Mouse (Mus musculus): Measurements from ENCODE around the gene Glt8d2. TPM values are rescaled to one million over a fixed set of nuclear protein-coding genes. Genes with fewer than 3 reads are reported as not detected.

Gene Glt8d2
- 7.0 and 8.7 TPM in 2 replicates for polyA plus RNA-seq (2015; fragmentation: Nextera tagmentation; extraction: Ambion mirVana)

DNA sequence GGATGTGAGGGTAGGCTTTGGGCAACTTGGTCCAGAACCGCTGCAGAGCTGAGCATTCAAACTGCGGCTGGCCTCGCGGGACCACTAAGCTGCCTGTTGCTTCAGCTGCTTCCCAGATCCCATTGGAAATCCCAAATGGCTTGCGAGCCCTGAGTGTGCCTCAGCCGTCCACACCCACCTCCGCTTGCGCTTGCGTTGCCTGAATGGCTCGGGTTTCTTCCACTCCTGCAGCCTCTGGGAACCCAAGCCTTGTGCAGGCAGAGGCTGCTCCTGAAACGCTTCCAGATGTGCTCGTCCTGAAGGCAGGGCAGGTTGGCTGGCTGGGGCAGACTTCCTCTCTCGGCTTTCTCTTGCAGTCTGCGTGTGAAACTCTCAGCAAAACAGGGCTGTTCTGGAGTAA is at the start of gene Glt8d2:
Gene Glt8d2 (minus strand): TSS at position 157 of the 400 bp plus-strand sequence.

GRCm38 (mm10) chr10:82695956-82696355 is 5.5 kb upstream of the Glt8d2 start, which contains the start of gene Hcfc2:
TSS of gene Hcfc2 (plus strand) at chr10:82696160.

GRCm38 (mm10) chr10:82629586-82630255 is 60.7 kb downstream of the Glt8d2 start, which contains the start of gene Tdg:
TSS of gene Tdg (plus strand) at chr10:82629828.

DNA sequence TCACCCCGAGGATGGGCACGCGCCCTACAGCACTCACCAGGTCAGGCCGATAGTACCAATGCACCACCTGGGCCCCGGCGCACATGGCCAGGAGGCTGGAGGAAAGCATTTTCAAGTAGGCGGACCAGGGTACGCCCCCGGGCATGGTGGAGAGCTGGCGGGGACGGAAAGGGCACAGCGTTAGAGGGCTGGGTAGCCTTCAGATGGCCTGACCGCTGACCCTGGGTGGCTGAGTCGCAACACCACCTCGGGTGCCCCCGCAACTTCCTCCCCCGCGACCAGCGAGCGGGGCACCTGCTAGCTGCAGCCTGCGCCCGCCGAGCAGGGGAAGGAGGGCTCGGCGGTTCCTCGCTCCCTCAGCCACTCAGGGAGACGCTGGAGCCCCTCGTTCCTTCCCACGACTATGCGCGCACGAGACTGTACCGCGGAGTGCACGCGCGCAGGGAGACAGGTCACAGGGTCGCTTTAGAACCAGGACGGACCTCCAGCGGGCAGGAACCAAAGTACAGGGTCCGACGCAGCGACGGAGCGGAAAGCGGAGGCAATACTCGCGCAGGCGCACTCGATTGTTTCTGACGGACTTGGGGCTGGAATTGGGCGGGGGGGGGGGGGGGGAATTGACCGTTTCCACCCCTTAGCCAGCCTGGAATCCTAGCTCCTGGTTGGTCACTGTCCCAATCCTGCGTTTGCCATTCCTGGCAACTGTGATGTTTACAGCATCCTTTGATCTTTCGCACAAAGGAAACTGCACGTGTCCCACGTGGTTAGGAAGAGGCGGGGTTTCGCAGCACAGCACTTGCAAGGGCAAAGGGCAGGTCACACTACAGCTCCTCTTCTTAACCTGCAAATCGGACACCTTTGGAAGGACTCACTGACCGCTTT is 67.5 kb downstream of the Glt8d2 start, which contains the start of gene 1190007I07Rik:
Gene 1190007I07Rik (minus strand): TSS at position 558 of the 882 bp plus-strand sequence.

Other genes with a start within 250 kb of the Glt8d2 start
- not detected in 2 replicates for gene Gm1553, start 198.0 kb downstream of the Glt8d2 start, polyA plus RNA-seq (2015; fragmentation: Nextera tagmentation; extraction: Ambion mirVana)
- 25.7 and 26.8 TPM in 2 replicates for gene 1190007I07Rik, start 67.4 kb downstream of the Glt8d2 start, polyA plus RNA-seq (2015; fragmentation: Nextera tagmentation; extraction: Ambion mirVana)
- 43.9 and 49.2 TPM in 2 replicates for gene Tdg, start 60.8 kb downstream of the Glt8d2 start, polyA plus RNA-seq (2015; fragmentation: Nextera tagmentation; extraction: Ambion mirVana)
- 24.5 and 32.7 TPM in 2 replicates for gene Hcfc2, start 5.5 kb upstream of the Glt8d2 start, polyA plus RNA-seq (2015; fragmentation: Nextera tagmentation; extraction: Ambion mirVana)
- 17.8 and 22.8 TPM in 2 replicates for gene Nfyb, start 73.5 kb upstream of the Glt8d2 start, polyA plus RNA-seq (2015; fragmentation: Nextera tagmentation; extraction: Ambion mirVana)
- 45.6 and 49.9 TPM in 2 replicates for gene Txnrd1, start 143.3 kb upstream of the Glt8d2 start, polyA plus RNA-seq (2015; fragmentation: Nextera tagmentation; extraction: Ambion mirVana)
- gene Eid3, start 176.0 kb upstream of the Glt8d2 start, polyA plus RNA-seq (2015; fragmentation: Nextera tagmentation; extraction: Ambion mirVana) = 0.16 TPM in 1 of 2 replicates, not detected in the other

Measured in urinary bladder, postnatal 0 days (tissue).